Mouse (Mus musculus) bone marrow, adult 2 months (tissue): ENCODE data around the gene Cdk14.

Experiments used
- CTCF ChIP-seq: fragments of 200-500 bp; IDR thresholded peaks from 2 replicates; pipeline ENCODE4 v1.5.1; 2011; ENCODE audit warnings: low read length, control low read depth; ENCODE audit not compliant: control insufficient read depth, insufficient read depth
- POLR2A ChIP-seq: fragments of 200-500 bp; IDR thresholded peaks from 2 replicates; pipeline ENCODE4 v1.6.1; 2011; ENCODE audit warnings: low read depth, mild to moderate bottlenecking, control low read depth, low read length, borderline replicate concordance; ENCODE audit not compliant: control insufficient read depth

GRCm38 (mm10) chr5:4833940-4834339, 586.2 kb downstream of the Cdk14 start:
- TF ChIP-seq POLR2A (no peak), CTCF (no peak)
